Mouse (Mus musculus): ENCODE results near the gene Psors1c2.
"Not testable (repeated sequence)": the region's sequence is repeated elsewhere in the genome, so short reads cannot be mapped to it uniquely, and the experiment has no call there.

Psors1c2 gene

GRCm38 (mm10) chr17:35532901-35533300 lies at the start of gene Psors1c2:
Gene Psors1c2 (plus strand): TSS chr17:35533201.
- no peak for DNase-seq (ENCODE audit: low read depth, low spot score)

- DNase-seq (ENCODE audit: low read depth, low spot score), result peak; percentile 74
Measured at GRCm38 (mm10) chr17:35484066-35484465, 48.9 kb upstream of the Psors1c2 start.

GRCm38 (mm10) chr17:35485702-35486101 lies 47.3 kb upstream of the Psors1c2 start:
- DNase-seq (ENCODE audit: low read depth, low spot score), result peak; percentile 93

GRCm38 (mm10) chr17:35486726-35487125 lies 46.3 kb upstream of the Psors1c2 start:
- peak; percentile 64 for DNase-seq (ENCODE audit: low read depth, low spot score)

- DNase-seq (ENCODE audit: low read depth, low spot score), result peak; percentile 55
Measured at GRCm38 (mm10) chr17:35488041-35488440, 45.0 kb upstream of the Psors1c2 start.

GRCm38 (mm10) chr17:35490320-35490719 lies 42.7 kb upstream of the Psors1c2 start:
- DNase-seq (ENCODE audit: low read depth, low spot score), result peak; percentile 91

GRCm38 (mm10) chr17:35497124-35497523 lies 35.9 kb upstream of the Psors1c2 start:
- peak; percentile 53 for DNase-seq (ENCODE audit: low read depth, low spot score)

- DNase-seq (ENCODE audit: low read depth, low spot score), result peak; percentile 78
Measured at GRCm38 (mm10) chr17:35502226-35502625, 30.8 kb upstream of the Psors1c2 start.

- peak; percentile 80 for DNase-seq (ENCODE audit: low read depth, low spot score)
Measured at GRCm38 (mm10) chr17:35502762-35503161, 30.2 kb upstream of the Psors1c2 start.

- peak; percentile 100 for DNase-seq (ENCODE audit: low read depth, low spot score)
Measured at GRCm38 (mm10) chr17:35503849-35504248, 29.2 kb upstream of the Psors1c2 start.

- peak; percentile 91 for DNase-seq (ENCODE audit: low read depth, low spot score)
Measured at GRCm38 (mm10) chr17:35504628-35505481, 28.1 kb upstream of the Psors1c2 start.

- DNase-seq (ENCODE audit: low read depth, low spot score), result peak; percentile 86
Measured at GRCm38 (mm10) chr17:35505776-35506175, 27.2 kb upstream of the Psors1c2 start, which contains the start of gene Pou5f1. Gene Pou5f1 (plus strand): TSS chr17:35506018.

GRCm38 (mm10) chr17:35506881-35507280 lies 26.1 kb upstream of the Psors1c2 start:
- DNase-seq (ENCODE audit: low read depth, low spot score), result peak; percentile 53

GRCm38 (mm10) chr17:35507556-35508260 lies 25.3 kb upstream of the Psors1c2 start:
- peak; percentile 43 for DNase-seq (ENCODE audit: low read depth, low spot score)

- not testable (repeated sequence) for DNase-seq (ENCODE audit: low read depth, low spot score)
Measured at GRCm38 (mm10) chr17:35508279-35508678, 24.7 kb upstream of the Psors1c2 start.

GRCm38 (mm10) chr17:35509284-35509683 lies 23.7 kb upstream of the Psors1c2 start:
- peak; percentile 68 for DNase-seq (ENCODE audit: low read depth, low spot score)

GRCm38 (mm10) chr17:35512916-35513626 lies 19.9 kb upstream of the Psors1c2 start:
- DNase-seq (ENCODE audit: low read depth, low spot score), result peak; percentile 76

- peak; percentile 91 for DNase-seq (ENCODE audit: low read depth, low spot score)
Measured at GRCm38 (mm10) chr17:35513886-35514285, 19.1 kb upstream of the Psors1c2 start.

- DNase-seq (ENCODE audit: low read depth, low spot score), result no peak
Measured at GRCm38 (mm10) chr17:35514756-35515155, 18.2 kb upstream of the Psors1c2 start.

- DNase-seq (ENCODE audit: low read depth, low spot score), result peak; percentile 68
Measured at GRCm38 (mm10) chr17:35515911-35516640, 16.9 kb upstream of the Psors1c2 start.
